Mouse (Mus musculus) liver, adult 2 months (tissue): ENCODE measurements around the gene Rdh16f2. TPM values are rescaled to one million over a fixed set of nuclear protein-coding genes. Genes with fewer than 3 reads are reported as not detected.

ENCODE experiments used
- DNase-seq: peaks from one replicate; pipeline ENCODE4 v3.0.0-alpha.2; 2011; ENCODE audit warnings: low read depth, low spot score; ENCODE audit errors: extremely low read depth
- H3K27ac ChIP-seq: fragments of 200-500 bp; replicated peaks from 2 replicates; pipeline ENCODE4 v1.5.1; 2012; ENCODE audit warnings: low read depth, mild to moderate bottlenecking, control low read depth, inconsistent platforms, low read length; ENCODE audit not compliant: insufficient read depth
- H3K27me3 ChIP-seq: fragments of 200-500 bp; 2 replicates; pipeline ENCODE4 v1.6.1; 2012; ENCODE audit warnings: mild to moderate bottlenecking, moderate library complexity, low read length, inconsistent platforms; ENCODE audit not compliant: control insufficient read depth, insufficient read depth
- H3K36me3 ChIP-seq: fragments of 200-500 bp; 2 replicates; pipeline ENCODE4 v1.6.1; 2012; ENCODE audit warnings: low read length, inconsistent platforms; ENCODE audit not compliant: control insufficient read depth, insufficient read depth
- H3K4me1 ChIP-seq: fragments of 200-500 bp; 2 replicates; pipeline ENCODE4 v1.6.1; 2011; ENCODE audit warnings: low read length; ENCODE audit not compliant: control insufficient read depth, insufficient read depth
- H3K4me3 ChIP-seq: fragments of 200-500 bp; 2 replicates; pipeline ENCODE4 v1.5.1; 2011; ENCODE audit warnings: low read depth, mild to moderate bottlenecking, control low read depth, low read length, moderate library complexity; ENCODE audit not compliant: insufficient read depth
- H3K79me2 ChIP-seq: fragments of 200-500 bp; 2 replicates; pipeline ENCODE4 v1.6.1; 2012; ENCODE audit warnings: inconsistent platforms, mild to moderate bottlenecking, low read length, moderate library complexity; ENCODE audit not compliant: control insufficient read depth, insufficient read depth
- H3K9ac ChIP-seq: fragments of 200-500 bp; 2 replicates; pipeline ENCODE4 v1.6.1; 2012; ENCODE audit warnings: low read depth, mild to moderate bottlenecking, control low read depth, inconsistent platforms, low read length
- CTCF ChIP-seq: fragments of 200-500 bp; IDR thresholded peaks from 2 replicates; pipeline ENCODE4 v1.5.1; 2011; ENCODE audit warnings: low read depth, low read length, control low read depth
- POLR2A ChIP-seq: fragments of 200-500 bp; IDR thresholded peaks from 2 replicates; pipeline ENCODE4 v1.6.1; 2011; ENCODE audit warnings: low read length, control low read depth; ENCODE audit not compliant: insufficient read depth; ENCODE audit errors: extremely low read depth
- WGBS: fragments of 180-500 bp; shearing (Covaris S2); methylation state at CpG from one replicate; pipeline ENCODE4 v1.1.7; 2018; 5-methylcytosine and 5-hydroxymethylcytosine counted together
- polyA plus RNA-seq: library from polyadenylated mRNA; depleted of rRNA; stranded (reverse); fragments of >200 nt; gene quantifications from 2 replicates; pipeline ENCODE4 v1.2.3, GENCODE M21; 2012; rRNA removed
- total RNA-seq: library from RNA; depleted of rRNA; stranded (reverse); fragments of >200 nt; gene quantifications from 2 replicates; pipeline ENCODE4 v1.2.3, GENCODE M21; 2014; rRNA removed

The Rdh16f2 gene
- total and polyA plus RNA-seq, 2 experiments, result 281 to 329 TPM

DNA sequence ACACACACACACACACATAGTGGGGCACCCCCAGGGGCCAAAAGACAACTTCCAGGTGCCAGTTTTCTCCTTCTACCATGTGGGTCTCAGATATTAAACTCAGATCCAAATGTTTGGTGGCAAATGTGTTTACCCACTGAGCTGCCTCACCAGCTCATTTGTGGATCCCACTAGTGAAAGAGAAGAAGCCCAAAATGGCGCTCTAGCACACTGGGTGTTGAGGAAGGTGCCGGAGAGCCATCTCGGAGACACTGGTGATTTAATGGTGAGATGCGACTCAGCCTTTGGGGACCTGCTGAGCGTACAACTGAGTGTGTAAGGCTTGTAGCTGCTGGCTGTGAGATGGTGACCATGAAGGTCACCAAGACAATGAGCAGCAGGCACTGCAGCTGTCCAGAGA lies 51.4 kb downstream of the Rdh16f2 start:
- Histone ChIP-seq H3K36me3 (0 out of 2 replicates have a peak, but pooled peaks cover 2% of the 10 kb centered on the region), H3K27me3 (no peaks in the 10 kb centered on the region), H3K27ac (no peak overlapping the region), H3K4me1 (no peaks in the 10 kb centered on the region), H3K9ac (no peak overlapping the region), H3K4me3 (no peak overlapping the region), H3K79me2 (no peaks in the 10 kb centered on the region)
- WGBS, result 99% methylated on average over 5 of the region's 5 CpGs
- DNase-seq, result no peak
- TF ChIP-seq CTCF (no peak), POLR2A (no peak)

DNA sequence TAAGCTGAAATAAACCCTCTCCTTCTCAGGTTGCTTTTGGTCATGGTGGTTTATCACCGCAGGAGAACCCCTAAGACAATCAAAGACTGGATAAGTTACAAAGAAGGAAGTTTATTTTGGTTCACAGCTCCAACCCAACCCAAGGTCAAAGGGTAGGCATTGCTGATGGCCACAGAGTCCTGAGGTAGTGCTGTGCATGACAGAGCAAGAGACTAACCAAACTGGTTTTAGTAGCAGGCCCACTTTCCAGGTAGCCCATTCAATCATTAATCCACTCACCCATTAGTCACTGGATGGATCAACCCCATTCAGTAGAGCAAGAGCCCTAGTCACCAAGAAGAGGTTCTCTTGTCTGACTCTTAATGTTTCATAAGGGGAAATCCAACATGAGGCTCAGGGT lies 56.0 kb downstream of the Rdh16f2 start:
- Histone ChIP-seq H3K27me3 (no peaks in the 10 kb centered on the region), H3K79me2 (no peaks in the 10 kb centered on the region), H3K4me3 (no peak overlapping the region), H3K27ac (no peak overlapping the region), H3K36me3 (no peaks in the 10 kb centered on the region), H3K9ac (no peak overlapping the region), H3K4me1 (no peaks in the 10 kb centered on the region)
- no peak for DNase-seq
- WGBS, result 97% methylated on average over 1 of the region's 1 CpGs
- TF ChIP-seq CTCF (no peak), POLR2A (no peak)

- Histone ChIP-seq H3K79me2 (no peaks in the 10 kb centered on the region), H3K27me3 (no peaks in the 10 kb centered on the region), H3K36me3 (no peaks in the 10 kb centered on the region), H3K4me3 (no peak overlapping the region), H3K9ac (no peak overlapping the region), H3K27ac (no peak overlapping the region), H3K4me1 (no peaks in the 10 kb centered on the region)
- 95% methylated on average over 8 of the region's 8 CpGs for WGBS
- no peak for TF ChIP-seq POLR2A
- no peak for DNase-seq
These were observed 56.8 kb downstream of the Rdh16f2 start for GRCm38 (mm10) chr10:127923024-127923423.

- WGBS, result 88% methylated on average over 7 of the region's 7 CpGs
- no peaks in the 10 kb centered on the region for H3K4me1 ChIP-seq
- no peaks in the 10 kb centered on the region for H3K36me3 ChIP-seq
- no peak for TF ChIP-seq CTCF
- TF ChIP-seq POLR2A, result no peak
- no peak overlapping the region for H3K9ac ChIP-seq
- no peak overlapping the region for H3K4me3 ChIP-seq
- H3K27me3 ChIP-seq, result no peaks in the 10 kb centered on the region
- DNase-seq, result no peak
- no peaks in the 10 kb centered on the region for H3K79me2 ChIP-seq
- no peak overlapping the region for H3K27ac ChIP-seq
These were observed 58.5 kb downstream of the Rdh16f2 start for GRCm38 (mm10) chr10:127924597-127925378.

Other genes with a start within 250 kb of the Rdh16f2 start
- 193 and 278 TPM in 2 replicates for gene Lrp1, start 245.3 kb upstream of the Rdh16f2 start, total RNA-seq
- gene Lrp1, start 245.3 kb upstream of the Rdh16f2 start, polyA plus RNA-seq, result 354 and 373 TPM in 2 replicates
- gene Stat6, start 223.5 kb upstream of the Rdh16f2 start, total RNA-seq, result 27.7 and 29.1 TPM in 2 replicates
- gene Stat6, start 223.5 kb upstream of the Rdh16f2 start, polyA plus RNA-seq, result 29.4 and 44.7 TPM in 2 replicates
- gene Nemp1, start 199.6 kb upstream of the Rdh16f2 start, total RNA-seq, result 5.5 and 6.3 TPM in 2 replicates
- 2.0 and 2.7 TPM in 2 replicates for gene Nemp1, start 199.6 kb upstream of the Rdh16f2 start, polyA plus RNA-seq
- gene Nab2, start 197.9 kb upstream of the Rdh16f2 start, total RNA-seq, result 8.9 and 13.4 TPM in 2 replicates
- gene Nab2, start 197.9 kb upstream of the Rdh16f2 start, polyA plus RNA-seq, result 16.0 and 16.6 TPM in 2 replicates
- gene Myo1a, start 161.3 kb upstream of the Rdh16f2 start, total RNA-seq, result 0.18 TPM in 1 of 2 replicates, not detected in the other
- gene Myo1a, start 161.3 kb upstream of the Rdh16f2 start, polyA plus RNA-seq, result 0.02 TPM in 1 of 2 replicates, not detected in the other
- not detected in 2 replicates for gene Tac2, start 142.0 kb upstream of the Rdh16f2 start, total RNA-seq
- gene Tac2, start 142.0 kb upstream of the Rdh16f2 start, polyA plus RNA-seq, result not detected in 2 replicates
- 4.1 and 5.8 TPM in 2 replicates for gene Zbtb39, start 126.9 kb upstream of the Rdh16f2 start, total RNA-seq
- gene Zbtb39, start 126.9 kb upstream of the Rdh16f2 start, polyA plus RNA-seq, result 5.3 and 5.9 TPM in 2 replicates
- 4.8 and 8.8 TPM in 2 replicates for gene Gpr182, start 114.7 kb upstream of the Rdh16f2 start, total RNA-seq
- 18.4 and 26.2 TPM in 2 replicates for gene Gpr182, start 114.7 kb upstream of the Rdh16f2 start, polyA plus RNA-seq
- 0.18 and 0.27 TPM in 2 replicates for gene Rdh1, start 106.8 kb upstream of the Rdh16f2 start, total RNA-seq
- 0.20 TPM in 2 replicates for gene Rdh1, start 106.8 kb upstream of the Rdh16f2 start, polyA plus RNA-seq
- gene Rdh16f1, start 106.7 kb upstream of the Rdh16f2 start, total RNA-seq, result not detected in 2 replicates
- gene Rdh16f1, start 106.7 kb upstream of the Rdh16f2 start, polyA plus RNA-seq, result not detected in 2 replicates
- gene Rdh9, start 90.1 kb upstream of the Rdh16f2 start, total RNA-seq, result 75.6 and 121 TPM in 2 replicates
- 54.4 and 60.2 TPM in 2 replicates for gene Rdh9, start 90.1 kb upstream of the Rdh16f2 start, polyA plus RNA-seq
- 74.0 and 111 TPM in 2 replicates for gene Rdh16, start 65.3 kb upstream of the Rdh16f2 start, total RNA-seq
- 43.8 and 55.8 TPM in 2 replicates for gene Rdh16, start 65.3 kb upstream of the Rdh16f2 start, polyA plus RNA-seq
- not detected in 2 replicates for gene Rdh19, start 16.5 kb upstream of the Rdh16f2 start, total RNA-seq
- gene Rdh19, start 16.5 kb upstream of the Rdh16f2 start, polyA plus RNA-seq, result 0.05 TPM in 1 of 2 replicates, not detected in the other
- gene Rdh7, start 22.3 kb downstream of the Rdh16f2 start, total RNA-seq, result 1,124 and 1,219 TPM in 2 replicates
- 1,436 and 1,472 TPM in 2 replicates for gene Rdh7, start 22.3 kb downstream of the Rdh16f2 start, polyA plus RNA-seq
- gene Sdr9c7, start 32.0 kb downstream of the Rdh16f2 start, total RNA-seq, result 25.6 and 26.9 TPM in 2 replicates
- gene Sdr9c7, start 32.0 kb downstream of the Rdh16f2 start, polyA plus RNA-seq, result 20.4 and 36.7 TPM in 2 replicates
- 468 and 651 TPM in 2 replicates for gene Hsd17b6, start 141.1 kb downstream of the Rdh16f2 start, total RNA-seq
- gene Hsd17b6, start 141.1 kb downstream of the Rdh16f2 start, polyA plus RNA-seq, result 229 and 364 TPM in 2 replicates
- gene Prim1, start 148.7 kb downstream of the Rdh16f2 start, total RNA-seq, result 3.5 and 5.5 TPM in 2 replicates
- gene Prim1, start 148.7 kb downstream of the Rdh16f2 start, polyA plus RNA-seq, result 1.3 and 1.5 TPM in 2 replicates
- 353 and 448 TPM in 2 replicates for gene Naca, start 169.1 kb downstream of the Rdh16f2 start, total RNA-seq
- gene Naca, start 169.1 kb downstream of the Rdh16f2 start, polyA plus RNA-seq, result 170 and 182 TPM in 2 replicates
- gene Ptges3, start 192.5 kb downstream of the Rdh16f2 start, total RNA-seq, result 90.4 and 97.3 TPM in 2 replicates
- gene Ptges3, start 192.5 kb downstream of the Rdh16f2 start, polyA plus RNA-seq, result 24.8 and 30.9 TPM in 2 replicates
- 1,653 and 1,721 TPM in 2 replicates for gene Atp5b, start 216.8 kb downstream of the Rdh16f2 start, total RNA-seq
- gene Atp5b, start 216.8 kb downstream of the Rdh16f2 start, polyA plus RNA-seq, result 2,471 and 2,841 TPM in 2 replicates
- gene Baz2a, start 225.1 kb downstream of the Rdh16f2 start, total RNA-seq, result 6.6 and 9.1 TPM in 2 replicates
- 9.7 and 12.3 TPM in 2 replicates for gene Baz2a, start 225.1 kb downstream of the Rdh16f2 start, polyA plus RNA-seq